Mouse (Mus musculus): ENCODE measurements at regions not wholly inside any gene's neighbourhood (a gene's known extent, or its start where the extent isn't known, plus 50 kb on each side); places are given as distances from the start of the nearest gene placed in this dataset.

GRCm38 (mm10) chr12:31170546-31171160 is 69.9 kb upstream of the Gm6993 start:
- peak; percentile 46 to 53 for DNase-seq (ENCODE audit: extremely low spot score in 1 of 2, low spot score in 2 of 2)
- intact Hi-C loops (cut with DNase I), result no loop called here

- DNase-seq (ENCODE audit: extremely low spot score in 1 of 2, low spot score in 2 of 2), result no peak
- intact Hi-C loops (cut with DNase I), result no loop called here
Measured at GRCm38 (mm10) chr12:31171992-31172391, 68.6 kb upstream of the Gm6993 start.

GRCm38 (mm10) chr12:31172451-31173318 is 67.9 kb upstream of the Gm6993 start:
- no peak for DNase-seq (ENCODE audit: extremely low spot score in 1 of 2, low spot score in 2 of 2)
- intact Hi-C loops (cut with DNase I), result no loop called here

GRCm38 (mm10) chr12:31173512-31173911 is 67.1 kb upstream of the Gm6993 start:
- DNase-seq (ENCODE audit: extremely low spot score in 1 of 2, low spot score in 2 of 2), result no peak
- intact Hi-C loops (cut with DNase I), result no loop called here

- no peak for DNase-seq (ENCODE audit: extremely low spot score in 1 of 2, low spot score in 2 of 2)
- intact Hi-C loops (cut with DNase I), result no loop called here
Measured at GRCm38 (mm10) chr12:31179536-31179935, 61.0 kb upstream of the Gm6993 start.

- intact Hi-C loops (cut with DNase I), result no loop called here
- DNase-seq (ENCODE audit: extremely low spot score in 1 of 2, low spot score in 2 of 2), result no peak
Measured at GRCm38 (mm10) chr12:31183632-31184031, 56.9 kb upstream of the Gm6993 start.

- intact Hi-C loops (cut with DNase I), result no loop called here
- peak in 1 of 2 experiments; percentile 18 for DNase-seq (ENCODE audit: extremely low spot score in 1 of 2, low spot score in 2 of 2)
Measured at GRCm38 (mm10) chr12:31184217-31184975, 56.2 kb upstream of the Gm6993 start.

GRCm38 (mm10) chr12:31185177-31185932 is 55.2 kb upstream of the Gm6993 start:
- peak in 1 of 2 experiments; percentile 22 for DNase-seq (ENCODE audit: extremely low spot score in 1 of 2, low spot score in 2 of 2)
- intact Hi-C loops (cut with DNase I), result no loop called here

- peak in 1 of 2 experiments; percentile 19 for DNase-seq (ENCODE audit: extremely low spot score in 1 of 2, low spot score in 2 of 2)
Measured at GRCm38 (mm10) chr12:31185933-31186845, 54.4 kb upstream of the Gm6993 start.

GRCm38 (mm10) chr12:31188011-31188576 is 52.5 kb upstream of the Gm6993 start:
- no peak for DNase-seq (ENCODE audit: extremely low spot score in 1 of 2, low spot score in 2 of 2)
- intact Hi-C loops (cut with DNase I), result no loop called here

More at GRCm38 (mm10) chr12:31185933-31186845, 54.4 kb upstream of the Gm6993 start:
- intact Hi-C loops (cut with DNase I), result no loop called here

- no peak for DNase-seq (ENCODE audit: extremely low spot score in 1 of 2, low spot score in 2 of 2)
- intact Hi-C loops (cut with DNase I), result no loop called here
Measured at GRCm38 (mm10) chr12:31190265-31190664, 50.3 kb upstream of the Gm6993 start.

All from left cerebral cortex, postnatal 10 days (tissue).